Mouse (Mus musculus): ENCODE results near the gene Map4k5.

- no peak for TF ChIP-seq CTCF (IDR thresholded peaks at IDR 0.05; ENCODE audit: insufficient read depth, low read depth, low read length)
- TF ChIP-seq POLR2A (IDR thresholded peaks at IDR 0.05; ENCODE audit: insufficient read depth, low read depth, low read length), result no peak
Observed at GRCm38 (mm10) chr12:69864164-69864692, 28.8 kb downstream of the Map4k5 start.
